Mouse (Mus musculus): ENCODE measurements at regions not wholly inside any gene's neighbourhood (a gene's known extent, or its start where the extent isn't known, plus 50 kb on each side); places are given as distances from the start of the nearest gene placed in this dataset.

DNA sequence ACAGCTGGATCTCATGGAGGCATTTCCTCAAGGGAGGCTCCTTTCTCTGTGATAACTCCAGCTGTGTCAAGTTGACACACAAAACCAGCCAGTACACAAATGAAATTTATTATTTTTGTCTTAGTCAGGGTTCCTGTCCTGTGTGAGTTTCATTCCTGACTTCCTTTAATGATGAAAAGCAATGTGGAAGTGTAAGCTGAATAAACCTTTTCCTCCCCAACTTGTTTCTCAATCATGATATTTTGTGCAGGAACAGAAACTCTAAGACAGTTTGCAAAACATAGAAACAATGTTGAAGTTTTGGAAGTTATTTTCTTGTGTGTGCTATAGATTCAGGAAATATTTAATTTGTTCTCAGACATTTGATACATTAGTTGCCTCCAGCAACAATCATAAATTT lies 526.9 kb downstream of the 1700017N19Rik start:
- ATAC-seq (replicated peaks in 1 of 2; ENCODE audit: insufficient read depth in 1 of 2, low FRiP score in 2 of 2, low TSS enrichment in 1 of 2, low read depth in 1 of 2, poor library complexity in 2 of 2, severe bottlenecking in 2 of 2) = no peak

DNA sequence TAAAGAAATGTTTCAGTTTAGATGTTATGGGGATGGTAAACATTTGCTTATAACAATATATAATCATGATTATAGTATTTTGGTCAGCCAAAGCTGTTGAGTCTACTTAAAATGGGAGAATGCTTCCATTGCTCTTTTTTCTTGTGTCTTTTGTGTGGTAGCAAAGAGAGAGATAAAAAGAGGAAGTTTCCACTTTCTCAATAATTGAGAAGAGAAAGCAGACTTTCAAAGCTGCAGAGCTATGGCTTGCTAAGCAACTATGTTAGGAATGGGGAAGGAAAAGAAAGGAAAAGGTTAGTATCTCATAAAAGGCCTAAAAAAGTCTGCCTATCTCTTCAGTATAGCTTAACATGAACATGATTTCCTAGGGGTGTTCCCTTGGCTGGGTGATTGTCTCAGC lies 529.9 kb downstream of the 1700017N19Rik start:
- peak; percentile 17 to 21; a peak in 2 of 4 replicates for ATAC-seq (replicated peaks in 1 of 2; ENCODE audit: insufficient read depth in 1 of 2, low FRiP score in 2 of 2, low TSS enrichment in 1 of 2, low read depth in 1 of 2, poor library complexity in 2 of 2, severe bottlenecking in 2 of 2)

DNA sequence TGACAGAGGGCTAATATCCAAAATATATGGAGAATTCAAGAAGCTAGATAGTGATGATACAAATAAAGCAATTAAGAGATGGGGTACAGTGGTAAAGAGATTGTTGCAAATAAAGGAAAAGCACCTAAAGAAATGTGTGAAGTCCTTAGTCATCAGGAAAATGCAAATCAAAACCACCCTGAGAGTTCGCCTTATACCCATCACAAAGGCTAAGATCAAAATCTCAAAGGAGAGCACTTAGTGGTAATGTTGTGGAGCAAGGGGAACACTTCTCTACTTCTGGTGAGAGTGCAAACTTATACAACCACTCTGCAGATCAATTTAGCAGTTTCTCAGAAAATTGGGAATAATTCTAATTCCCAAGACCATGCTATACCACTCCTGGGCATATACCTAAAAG lies 514.2 kb upstream of the Mgat4c start:
- ATAC-seq (replicated peaks in 1 of 2; ENCODE audit: insufficient read depth in 1 of 2, low FRiP score in 2 of 2, low TSS enrichment in 1 of 2, low read depth in 1 of 2, poor library complexity in 2 of 2, severe bottlenecking in 2 of 2) = no peak

DNA sequence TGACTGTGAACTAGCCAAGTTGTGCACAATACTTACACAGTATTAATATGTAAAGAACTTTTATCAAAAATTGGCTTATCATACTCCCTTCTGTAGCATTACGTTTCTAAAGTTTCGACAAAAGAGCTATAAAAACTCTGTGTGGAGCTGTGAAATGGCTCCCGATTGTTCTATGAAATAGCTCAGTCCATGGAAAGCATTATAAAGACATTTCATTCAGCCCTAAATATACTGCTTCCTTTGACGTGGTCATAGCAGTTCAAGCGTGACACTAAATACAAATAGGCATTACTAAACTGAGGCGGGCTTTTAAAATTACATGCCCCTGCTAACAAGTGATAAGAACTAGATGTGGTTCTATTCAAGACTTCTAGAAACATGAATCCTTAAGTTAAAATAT lies 509.5 kb upstream of the Mgat4c start:
- ATAC-seq (replicated peaks in 1 of 2; ENCODE audit: insufficient read depth in 1 of 2, low FRiP score in 2 of 2, low TSS enrichment in 1 of 2, low read depth in 1 of 2, poor library complexity in 2 of 2, severe bottlenecking in 2 of 2) = no peak

DNA sequence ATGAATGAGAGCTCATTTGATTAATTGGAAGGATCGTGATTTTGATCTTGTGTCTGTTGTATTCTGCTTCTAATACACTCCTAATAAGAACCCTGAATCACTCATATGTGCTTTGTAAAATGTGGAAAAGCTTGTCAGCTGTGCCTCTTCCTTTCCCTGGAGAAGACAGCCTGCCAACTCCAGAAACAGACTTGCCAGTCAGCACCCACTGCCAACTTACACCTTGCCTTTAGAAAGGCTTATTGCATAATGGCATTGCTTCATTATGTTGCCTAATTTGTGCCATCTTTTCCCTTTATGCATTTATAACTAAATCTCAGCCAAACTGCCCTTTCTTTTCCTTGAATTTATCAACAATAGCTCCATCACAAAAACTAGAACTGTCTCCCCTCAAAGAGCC lies 492.1 kb upstream of the Mgat4c start:
- no peak for ATAC-seq (replicated peaks in 1 of 2; ENCODE audit: insufficient read depth in 1 of 2, low FRiP score in 2 of 2, low TSS enrichment in 1 of 2, low read depth in 1 of 2, poor library complexity in 2 of 2, severe bottlenecking in 2 of 2)
